Mouse (Mus musculus): ENCODE results near the gene Eif4g3.

Gene Eif4g3

GRCm38 (mm10) chr4:138089512-138089911, 96.7 kb downstream of the Eif4g3 start:
- no peak for DNase-seq (ENCODE audit: extremely low read depth, insufficient read length, low spot score)

GRCm38 (mm10) chr4:138091562-138092194, 98.9 kb downstream of the Eif4g3 start:
- DNase-seq (ENCODE audit: extremely low read depth, insufficient read length, low spot score), result no peak

- no peak for DNase-seq (ENCODE audit: extremely low read depth, insufficient read length, low spot score)
Observed at GRCm38 (mm10) chr4:138100456-138100855, 107.6 kb downstream of the Eif4g3 start.

- DNase-seq (ENCODE audit: extremely low read depth, insufficient read length, low spot score), result no peak
Observed at GRCm38 (mm10) chr4:138101795-138102194, 109.0 kb downstream of the Eif4g3 start.

GRCm38 (mm10) chr4:138102413-138102812, 109.6 kb downstream of the Eif4g3 start:
- DNase-seq (ENCODE audit: extremely low read depth, insufficient read length, low spot score), result no peak

GRCm38 (mm10) chr4:138104967-138105366, 112.1 kb downstream of the Eif4g3 start:
- DNase-seq (ENCODE audit: extremely low read depth, insufficient read length, low spot score), result no peak

- no peak for DNase-seq (ENCODE audit: extremely low read depth, insufficient read length, low spot score)
Observed at GRCm38 (mm10) chr4:138107441-138108409, 114.9 kb downstream of the Eif4g3 start.

- DNase-seq (ENCODE audit: extremely low read depth, insufficient read length, low spot score), result no peak
Observed at GRCm38 (mm10) chr4:138108541-138108940, 115.7 kb downstream of the Eif4g3 start.

- no peak for DNase-seq (ENCODE audit: extremely low read depth, insufficient read length, low spot score)
Observed at GRCm38 (mm10) chr4:138109332-138109731, 116.5 kb downstream of the Eif4g3 start.

GRCm38 (mm10) chr4:138111858-138112257, 119.0 kb downstream of the Eif4g3 start:
- DNase-seq (ENCODE audit: extremely low read depth, insufficient read length, low spot score), result no peak

- no peak for DNase-seq (ENCODE audit: extremely low read depth, insufficient read length, low spot score)
Observed at GRCm38 (mm10) chr4:138119740-138120139, 126.9 kb downstream of the Eif4g3 start.

- no peak for DNase-seq (ENCODE audit: extremely low read depth, insufficient read length, low spot score)
Observed at GRCm38 (mm10) chr4:138124046-138124445, 131.2 kb downstream of the Eif4g3 start.

- DNase-seq (ENCODE audit: extremely low read depth, insufficient read length, low spot score), result no peak
Observed at GRCm38 (mm10) chr4:138127371-138127770, 134.5 kb downstream of the Eif4g3 start.

- no peak for DNase-seq (ENCODE audit: extremely low read depth, insufficient read length, low spot score)
Observed at GRCm38 (mm10) chr4:138127781-138128180, 135.0 kb downstream of the Eif4g3 start.

GRCm38 (mm10) chr4:138130149-138130548, 137.3 kb downstream of the Eif4g3 start:
- DNase-seq (ENCODE audit: extremely low read depth, insufficient read length, low spot score), result peak; percentile 50

- DNase-seq (ENCODE audit: extremely low read depth, insufficient read length, low spot score), result no peak
Observed at GRCm38 (mm10) chr4:138131226-138131625, 138.4 kb downstream of the Eif4g3 start.

GRCm38 (mm10) chr4:138131716-138132115, 138.9 kb downstream of the Eif4g3 start:
- no peak for DNase-seq (ENCODE audit: extremely low read depth, insufficient read length, low spot score)

- no peak for DNase-seq (ENCODE audit: extremely low read depth, insufficient read length, low spot score)
Observed at GRCm38 (mm10) chr4:138133360-138133759, 140.5 kb downstream of the Eif4g3 start.

- DNase-seq (ENCODE audit: extremely low read depth, insufficient read length, low spot score), result no peak
Observed at GRCm38 (mm10) chr4:138137336-138137735, 144.5 kb downstream of the Eif4g3 start.

- DNase-seq (ENCODE audit: extremely low read depth, insufficient read length, low spot score), result no peak
Observed at GRCm38 (mm10) chr4:138137804-138138203, 145.0 kb downstream of the Eif4g3 start.

- no peak for DNase-seq (ENCODE audit: extremely low read depth, insufficient read length, low spot score)
Observed at GRCm38 (mm10) chr4:138138219-138138618, 145.4 kb downstream of the Eif4g3 start.

- no peak for DNase-seq (ENCODE audit: extremely low read depth, insufficient read length, low spot score)
Observed at GRCm38 (mm10) chr4:138141358-138141757, 148.5 kb downstream of the Eif4g3 start.
